Mouse (Mus musculus) megakaryocyte, embryonic 14.5 days (primary cell): Measurements from ENCODE around the gene Usp43.

Experiments used
- FLI1 ChIP-seq: IDR thresholded peaks from 2 replicates; pipeline ENCODE4 v1.6.1; 2012; ENCODE audit warnings: low read length, inconsistent platforms, mixed read lengths
- GATA1 ChIP-seq: IDR thresholded peaks from 3 replicates; pipeline ENCODE4 v1.6.1; 2012; ENCODE audit warnings: mixed read lengths, low read length, inconsistent platforms, borderline replicate concordance

DNA sequence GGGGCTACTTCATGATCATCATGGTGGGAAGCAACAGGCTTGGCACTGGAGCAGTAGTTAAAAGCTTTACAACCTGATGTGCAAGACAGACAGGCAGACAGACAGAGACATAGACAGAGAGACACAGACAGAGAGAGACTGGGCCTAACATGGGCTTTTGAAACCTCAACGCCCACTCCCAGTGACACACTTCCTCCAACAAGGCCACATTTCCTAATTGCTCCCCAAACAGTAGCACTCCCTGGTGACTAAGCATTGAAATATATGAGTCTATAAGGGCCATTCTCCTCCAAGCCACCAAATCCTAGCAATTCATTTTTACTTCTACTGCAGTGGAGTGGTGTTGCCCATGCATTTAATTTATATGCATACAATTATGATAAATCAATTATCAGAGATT lies 82.1 kb downstream of the Usp43 start:
- TF ChIP-seq FLI1 (no peak), GATA1 (no peak)
